Mouse (Mus musculus): Measurements from ENCODE around the gene Drd4. TPM values are rescaled to one million over a fixed set of nuclear protein-coding genes. Genes with fewer than 3 reads are reported as not detected.

Drd4 gene
- total RNA-seq, 1 experiment from 2014 or later = not detected

GRCm38 (mm10) chr7:141330706-141331105 is 38.9 kb downstream of the Drd4 start:
- no peak for ATAC-seq (replicated peaks; ENCODE audit: low read depth, poor library complexity, severe bottlenecking)

DNA sequence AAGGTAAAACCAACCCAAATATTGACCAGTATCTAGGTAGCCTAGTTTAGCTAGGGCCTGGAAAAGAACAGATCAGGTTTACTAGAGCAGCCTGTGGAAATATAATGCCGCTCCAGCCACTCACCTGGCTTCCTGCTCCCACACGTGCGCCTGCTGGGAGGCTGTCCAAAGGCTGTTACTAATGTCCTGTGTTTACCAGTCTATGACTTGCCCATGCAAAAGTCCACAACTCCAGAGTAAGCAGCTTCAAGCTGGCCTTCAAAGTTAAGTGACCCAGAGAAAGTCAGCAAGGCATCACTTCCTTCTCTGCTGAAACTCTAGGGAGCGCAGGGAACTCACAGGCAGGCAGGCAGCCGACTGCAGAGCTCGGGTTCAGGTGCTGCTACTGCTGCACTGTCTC is 40.2 kb downstream of the Drd4 start:
- no peak for ATAC-seq (replicated peaks; ENCODE audit: low read depth, poor library complexity, severe bottlenecking)

DNA sequence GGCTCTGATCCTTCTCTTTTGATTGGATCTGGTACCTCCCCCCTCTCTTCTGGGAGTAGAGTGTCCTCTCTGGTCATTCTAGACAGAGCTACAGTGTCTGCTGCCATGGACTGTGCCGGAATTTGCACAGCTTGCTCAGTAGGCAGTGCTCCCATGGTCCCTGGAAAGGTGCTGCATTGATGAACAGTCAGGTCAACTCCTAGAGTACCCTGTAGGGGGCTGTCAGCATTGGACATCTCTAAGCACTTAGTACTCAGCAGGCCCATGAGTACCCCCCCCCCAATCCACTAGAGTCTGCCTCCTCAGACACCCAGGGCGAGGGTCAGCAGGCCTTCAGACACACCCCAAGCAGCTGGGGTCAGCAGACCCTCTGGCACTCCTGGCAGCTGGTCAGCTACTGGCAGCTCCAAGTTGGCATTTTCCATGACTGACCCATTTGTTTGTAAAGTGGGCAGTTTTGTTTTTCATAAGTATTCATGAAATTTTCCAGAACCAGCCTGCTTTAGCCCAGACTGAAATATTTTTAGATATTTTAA is 43.3 kb downstream of the Drd4 start:
- ATAC-seq (replicated peaks; ENCODE audit: low read depth, poor library complexity, severe bottlenecking) = no peak

DNA sequence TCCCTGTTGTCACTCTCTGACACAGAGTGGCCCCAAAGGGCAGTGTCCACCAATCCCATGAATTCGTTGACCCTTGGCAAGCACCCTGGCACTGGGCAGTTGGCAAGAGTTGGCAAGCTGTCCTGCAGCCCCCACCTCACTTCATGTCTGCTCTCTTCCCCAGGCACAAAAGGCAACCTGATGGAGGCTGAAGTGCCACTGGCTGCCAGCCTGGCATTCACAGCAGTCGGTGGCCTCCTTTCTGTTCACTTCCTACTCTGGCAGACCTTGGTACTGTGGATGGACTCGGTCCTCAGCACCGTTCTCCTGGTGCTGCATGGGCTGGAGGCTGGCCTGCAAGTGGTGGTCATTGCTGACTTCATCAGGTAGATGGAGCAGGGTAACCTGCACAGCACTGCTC is 43.9 kb downstream of the Drd4 start:
- no peak for ATAC-seq (replicated peaks; ENCODE audit: low read depth, poor library complexity, severe bottlenecking)

GRCm38 (mm10) chr7:141336296-141336695 is 44.5 kb downstream of the Drd4 start:
- no peak for ATAC-seq (replicated peaks; ENCODE audit: low read depth, poor library complexity, severe bottlenecking)

DNA sequence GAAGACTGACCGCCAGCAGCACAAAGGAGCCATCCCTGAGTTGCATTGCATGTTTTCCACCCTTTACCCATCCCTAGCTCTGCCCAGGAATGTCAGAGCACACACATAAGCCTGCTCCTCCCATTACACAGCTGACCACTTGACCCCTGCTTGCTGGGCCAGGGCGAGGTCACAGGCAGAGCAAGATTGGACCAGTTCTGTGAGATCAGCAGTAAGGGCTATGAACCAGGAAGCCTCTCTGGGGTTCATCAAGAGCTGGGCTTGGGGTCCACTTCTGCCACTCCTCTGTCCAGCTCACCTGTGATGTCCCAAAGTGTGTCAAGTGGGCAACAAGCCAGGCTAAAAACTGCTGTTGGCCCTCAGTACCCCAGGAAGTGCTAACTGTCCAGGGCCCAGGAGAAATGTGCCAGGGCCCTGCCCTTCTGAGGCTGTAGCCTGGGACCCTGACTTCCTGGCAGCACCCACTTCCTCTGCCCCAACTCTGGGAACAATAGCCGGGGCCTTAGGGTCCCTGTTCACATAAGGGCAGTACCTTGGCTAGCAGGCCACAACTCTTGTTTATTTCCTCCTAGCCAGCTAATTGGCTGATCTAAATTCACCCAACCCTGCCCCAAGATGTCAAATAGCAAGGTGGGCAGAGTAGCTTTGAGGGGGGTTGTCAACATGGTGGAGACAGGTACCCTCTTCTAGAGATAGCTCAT is 46.1 kb downstream of the Drd4 start:
- no peak for ATAC-seq (replicated peaks; ENCODE audit: low read depth, poor library complexity, severe bottlenecking)

- ATAC-seq (replicated peaks; ENCODE audit: low read depth, poor library complexity, severe bottlenecking) = peak; percentile 85
Observed at GRCm38 (mm10) chr7:141338576-141339131, 46.8 kb downstream of the Drd4 start, which contains the start of gene Eps8l2. Eps8l2 (plus strand) TSS chr7:141338880.

GRCm38 (mm10) chr7:141339215-141339920 is 47.6 kb downstream of the Drd4 start:
- ATAC-seq (replicated peaks; ENCODE audit: low read depth, poor library complexity, severe bottlenecking) = 0 out of 2 replicates have a peak, but pooled peaks have one; percentile 2

DNA sequence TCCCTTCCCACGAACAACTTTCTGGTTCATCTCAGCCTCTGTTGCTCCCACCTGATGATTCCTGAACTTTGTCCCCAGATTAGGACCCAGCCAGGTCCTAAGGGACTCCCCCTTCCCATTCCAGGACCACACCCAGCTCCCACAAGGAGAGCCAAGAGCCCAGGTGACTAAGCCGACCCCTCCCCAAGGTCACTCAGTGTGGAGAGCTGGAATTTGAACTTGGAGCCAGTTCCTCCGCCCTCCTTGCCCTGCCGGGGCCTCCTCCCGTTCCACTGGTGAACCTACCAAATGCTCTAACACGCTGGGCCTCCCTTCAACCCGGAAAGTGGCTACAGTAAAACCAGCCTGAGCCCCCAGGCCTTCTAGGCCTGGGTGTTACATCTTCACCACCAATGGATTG is 48.2 kb downstream of the Drd4 start:
- ATAC-seq (replicated peaks; ENCODE audit: low read depth, poor library complexity, severe bottlenecking) = no peak

DNA sequence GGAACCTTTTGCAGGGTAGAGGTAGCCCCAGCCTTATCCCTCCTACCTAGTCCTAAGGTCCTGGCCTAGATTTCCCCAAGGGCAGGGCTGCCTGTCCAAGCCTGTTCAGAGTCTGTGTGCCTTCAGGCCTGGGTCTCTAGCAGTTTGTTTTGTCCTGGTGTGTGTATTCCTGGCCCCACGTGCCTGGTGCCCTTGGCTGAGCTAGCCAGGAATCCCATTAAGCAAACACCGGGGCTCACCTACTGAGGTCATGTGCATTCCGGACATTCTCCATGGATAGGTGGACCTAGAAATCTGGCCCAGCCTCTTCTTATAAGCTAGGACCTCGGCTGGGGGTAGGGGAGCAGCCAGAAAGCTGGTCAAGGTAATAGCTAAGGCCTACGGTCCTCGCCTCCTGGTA is 48.7 kb downstream of the Drd4 start:
- no peak for ATAC-seq (replicated peaks; ENCODE audit: low read depth, poor library complexity, severe bottlenecking)

- no peak for ATAC-seq (replicated peaks; ENCODE audit: low read depth, poor library complexity, severe bottlenecking)
Observed at GRCm38 (mm10) chr7:141341689-141342226, 50.0 kb downstream of the Drd4 start.

- ATAC-seq (replicated peaks; ENCODE audit: low read depth, poor library complexity, severe bottlenecking) = no peak
Observed at GRCm38 (mm10) chr7:141343230-141343629, 51.4 kb downstream of the Drd4 start.

DNA sequence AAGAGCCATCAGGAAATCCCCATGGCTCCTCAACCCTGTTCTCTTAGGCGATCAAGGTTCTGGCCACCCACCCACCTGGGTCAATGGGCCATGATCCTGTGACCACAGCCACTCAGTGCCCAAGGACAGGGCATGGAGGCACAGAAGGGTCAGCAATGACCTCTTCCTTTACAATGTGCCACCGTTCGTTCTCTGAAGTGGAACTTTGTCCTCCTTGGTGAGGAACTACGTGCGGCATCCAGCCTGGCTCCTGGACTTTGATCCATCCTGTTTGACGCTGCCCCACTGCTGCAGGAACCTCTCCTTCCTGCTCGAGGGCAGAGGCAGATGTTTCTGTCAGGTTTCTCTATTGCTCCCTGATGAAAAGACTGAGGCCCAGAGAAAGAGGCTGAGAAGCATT is 51.9 kb downstream of the Drd4 start:
- no peak for ATAC-seq (replicated peaks; ENCODE audit: low read depth, poor library complexity, severe bottlenecking)

GRCm38 (mm10) chr7:141344787-141345186 is 53.0 kb downstream of the Drd4 start:
- ATAC-seq (replicated peaks; ENCODE audit: low read depth, poor library complexity, severe bottlenecking) = 0 out of 2 replicates have a peak, but pooled peaks have one; percentile 52

Other genes with a start within 250 kb of the Drd4 start
- gene B4galnt4, start 230.9 kb upstream of the Drd4 start, total RNA-seq (2017) = 0.19 and 0.82 TPM in 2 replicates
- gene Pkp3, start 213.8 kb upstream of the Drd4 start, total RNA-seq (2017) = 0.19 and 3.4 TPM in 2 replicates
- gene Sigirr, start 191.4 kb upstream of the Drd4 start, total RNA-seq (2017) = 17.7 and 26.1 TPM in 2 replicates
- not detected in 2 replicates for gene Ano9, start 174.2 kb upstream of the Drd4 start, total RNA-seq (2017)
- gene Ptdss2, start 169.6 kb upstream of the Drd4 start, total RNA-seq (2017) = 12.8 and 16.6 TPM in 2 replicates
- gene Rnh1, start 119.1 kb upstream of the Drd4 start, total RNA-seq (2017) = 42.0 and 54.6 TPM in 2 replicates
- gene Hras, start 98.0 kb upstream of the Drd4 start, total RNA-seq (2017) = 23.5 and 36.8 TPM in 2 replicates
- gene Lrrc56, start 97.8 kb upstream of the Drd4 start, total RNA-seq (2017) = 1.2 TPM in 2 replicates
- 0.32 and 1.2 TPM in 2 replicates for gene Lmntd2, start 77.9 kb upstream of the Drd4 start, total RNA-seq (2017)
- gene Rassf7, start 76.1 kb upstream of the Drd4 start, total RNA-seq (2017) = 1.8 and 5.9 TPM in 2 replicates
- 64.1 and 114 TPM in 2 replicates for gene Phrf1, start 63.2 kb upstream of the Drd4 start, total RNA-seq (2017)
- gene Irf7, start 25.5 kb upstream of the Drd4 start, total RNA-seq (2017) = 3.4 and 24.7 TPM in 2 replicates
- not detected in 2 replicates for gene Cdhr5, start 15.2 kb upstream of the Drd4 start, total RNA-seq (2017)
- not detected in 2 replicates for gene Sct, start 12.9 kb upstream of the Drd4 start, total RNA-seq (2017)
- gene Deaf1, start 35.7 kb downstream of the Drd4 start, total RNA-seq (2017) = 18.7 and 29.1 TPM in 2 replicates
- 7.4 and 9.0 TPM in 2 replicates for gene Tmem80, start 35.7 kb downstream of the Drd4 start, total RNA-seq (2017)
- gene Eps8l2, start 46.9 kb downstream of the Drd4 start, total RNA-seq (2017) = 1.1 TPM in 1 of 2 replicates, not detected in the other
- 295 and 302 TPM in 2 replicates for gene Taldo1, start 100.2 kb downstream of the Drd4 start, total RNA-seq (2017)
- 11.4 and 12.7 TPM in 2 replicates for gene Gatd1, start 122.1 kb downstream of the Drd4 start, total RNA-seq (2017)
- gene Cend1, start 137.5 kb downstream of the Drd4 start, total RNA-seq (2017) = not detected in 2 replicates
- 4.9 and 11.1 TPM in 2 replicates for gene Slc25a22, start 145.9 kb downstream of the Drd4 start, total RNA-seq (2017)
- gene Pidd1, start 152.0 kb downstream of the Drd4 start, total RNA-seq (2017) = 8.3 and 14.3 TPM in 2 replicates
- 2,332 and 2,799 TPM in 2 replicates for gene Rplp2, start 155.4 kb downstream of the Drd4 start, total RNA-seq (2017)
- 13.9 and 14.4 TPM in 2 replicates for gene Pnpla2, start 163.2 kb downstream of the Drd4 start, total RNA-seq (2017)
- gene Cracr2b, start 169.1 kb downstream of the Drd4 start, total RNA-seq (2017) = 0.39 TPM in 1 of 2 replicates, not detected in the other
- gene Cd151, start 175.4 kb downstream of the Drd4 start, total RNA-seq (2017) = 31.4 and 32.9 TPM in 2 replicates
- gene Polr2l, start 183.1 kb downstream of the Drd4 start, total RNA-seq (2017) = 44.5 and 47.0 TPM in 2 replicates
- gene Tspan4, start 183.2 kb downstream of the Drd4 start, total RNA-seq (2017) = 50.3 and 53.3 TPM in 2 replicates
- gene Chid1, start 247.9 kb downstream of the Drd4 start, total RNA-seq (2017) = 25.4 and 27.5 TPM in 2 replicates

All from common myeloid progenitor, adult 5-6 weeks (primary cell).